Mouse (Mus musculus) lung, postnatal 10 days (tissue): ENCODE data around the gene Tmem160.
A peak's percentile ranks its signal among the peaks of the same experiment; 100 is the strongest.

Experiments
- DNase-seq: peaks from one replicate; pipeline ENCODE4 v3.0.0; 2021

The Tmem160 gene

GRCm38 (mm10) chr7:16452587-16453073 lies at the start of gene Tmem160:
Tmem160 (plus strand) TSS chr7:16452779.
- DNase-seq: peak; percentile 93

- peak; percentile 37 for DNase-seq
Observed at GRCm38 (mm10) chr7:16402968-16403948, 49.3 kb upstream of the Tmem160 start.

- DNase-seq: peak; percentile 33
Observed at GRCm38 (mm10) chr7:16404315-16405072, 48.1 kb upstream of the Tmem160 start.

- DNase-seq: peak; percentile 80
Observed at GRCm38 (mm10) chr7:16405073-16405455, 47.5 kb upstream of the Tmem160 start.

GRCm38 (mm10) chr7:16405516-16406351 lies 46.8 kb upstream of the Tmem160 start:
- peak; percentile 90 for DNase-seq

GRCm38 (mm10) chr7:16406978-16407377 lies 45.6 kb upstream of the Tmem160 start:
- DNase-seq: no peak

- no peak for DNase-seq
Observed at GRCm38 (mm10) chr7:16411100-16411499, 41.5 kb upstream of the Tmem160 start.

GRCm38 (mm10) chr7:16412220-16412896 lies 40.2 kb upstream of the Tmem160 start:
- DNase-seq: peak; percentile 45

- peak; percentile 37 for DNase-seq
Observed at GRCm38 (mm10) chr7:16412930-16413329, 39.6 kb upstream of the Tmem160 start.

GRCm38 (mm10) chr7:16415426-16415825 lies 37.2 kb upstream of the Tmem160 start:
- DNase-seq: peak; percentile 56

- peak; percentile 78 for DNase-seq
Observed at GRCm38 (mm10) chr7:16417141-16417771, 35.3 kb upstream of the Tmem160 start.

GRCm38 (mm10) chr7:16418713-16419112 lies 33.9 kb upstream of the Tmem160 start:
- no peak for DNase-seq

GRCm38 (mm10) chr7:16420493-16421118 lies 32.0 kb upstream of the Tmem160 start:
- DNase-seq: no peak

GRCm38 (mm10) chr7:16422222-16422856 lies 30.2 kb upstream of the Tmem160 start:
- DNase-seq: no peak

GRCm38 (mm10) chr7:16423731-16424130 lies 28.8 kb upstream of the Tmem160 start:
- no peak for DNase-seq

- DNase-seq: no peak
Observed at GRCm38 (mm10) chr7:16425721-16426120, 26.9 kb upstream of the Tmem160 start.

- peak; percentile 93 for DNase-seq
Observed at GRCm38 (mm10) chr7:16426129-16426729, 26.4 kb upstream of the Tmem160 start.

GRCm38 (mm10) chr7:16433352-16433971 lies 19.1 kb upstream of the Tmem160 start:
- no peak for DNase-seq

GRCm38 (mm10) chr7:16435088-16435487 lies 17.5 kb upstream of the Tmem160 start:
- DNase-seq: no peak
